Mouse (Mus musculus): ENCODE data around the gene Tspan4.

DNA sequence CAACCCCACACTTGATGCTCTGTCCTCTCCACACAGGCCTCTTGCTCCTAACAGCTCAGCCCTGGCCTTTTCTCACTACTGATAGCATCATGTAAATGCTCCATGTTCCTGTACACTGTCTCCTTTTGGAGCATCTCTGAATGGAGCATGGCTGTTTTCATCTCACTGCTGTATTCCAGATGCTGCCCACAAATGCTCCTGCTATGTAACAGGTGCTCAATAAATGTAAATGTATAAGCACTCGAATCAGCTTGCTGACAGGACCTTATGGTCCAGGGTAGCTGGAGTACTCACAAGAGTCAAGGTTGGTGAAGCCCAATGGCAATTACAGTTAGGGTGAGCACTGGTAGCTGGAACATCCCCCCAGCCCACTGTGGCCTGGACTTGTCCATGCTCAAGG lies 3.8 kb upstream of the Tspan4 start:
- TF ChIP-seq CTCF (IDR thresholded peaks at IDR 0.05; ENCODE audit: extremely low read depth, insufficient read length, insufficient replicate concordance, low read depth, low read length): no peak
- TF ChIP-seq POLR2A (IDR thresholded peaks at IDR 0.05; ENCODE audit: low read depth, low read length): no peak

Data from small intestine, adult 2 months (tissue).